Mouse (Mus musculus) limb, embryonic 10.5 days (tissue): Measurements from ENCODE around the gene Hivep3. TPM values are rescaled to one million over a fixed set of nuclear protein-coding genes. Genes with fewer than 3 reads are reported as not detected.

Source experiments
- DNase-seq: peaks from one replicate; pipeline ENCODE4 v3.0.0-alpha.2; 2017; ENCODE audit warnings: low spot score
- H3K27ac ChIP-seq: fragments of 300-500 bp; sonication (generic); 2 replicates; pipeline ENCODE4 v1.5.1; 2016; ENCODE audit warnings: mild to moderate bottlenecking
- H3K27me3 ChIP-seq: fragments of 300-500 bp; sonication (generic); 2 replicates; pipeline ENCODE4 v1.6.1; 2016; ENCODE audit warnings: low read depth, mild to moderate bottlenecking; ENCODE audit not compliant: poor library complexity, severe bottlenecking
- H3K36me3 ChIP-seq: fragments of 300-500 bp; sonication (generic); 2 replicates; pipeline ENCODE4 v1.6.1; 2016; ENCODE audit warnings: mild to moderate bottlenecking, moderate library complexity
- H3K4me1 ChIP-seq: fragments of 300-500 bp; sonication (generic); 2 replicates; pipeline ENCODE4 v1.6.1; 2016
- H3K4me3 ChIP-seq: fragments of 300-500 bp; sonication (generic); 2 replicates; pipeline ENCODE4 v1.5.1; 2016; ENCODE audit warnings: mild to moderate bottlenecking, moderate library complexity
- H3K9me3 ChIP-seq: fragments of 300-500 bp; sonication (generic); replicated peaks from 2 replicates; pipeline ENCODE4 v1.6.1; 2016; ENCODE audit warnings: mild to moderate bottlenecking
- whole genome bisulfite sequencing: fragments of 180-500 bp; shearing (Covaris S2); methylation state at CpG from one replicate; pipeline ENCODE4 v1.1.7; 2016; 5-methylcytosine and 5-hydroxymethylcytosine counted together
- polyA plus RNA-seq: library from polyadenylated mRNA; unstranded; fragments of >200 nt; fragmentation: Nextera tagmentation; extraction: Ambion mirVana; gene quantifications from 2 replicates; pipeline ENCODE4 v1.2.1, GENCODE M21; 2016

The Hivep3 gene
- polyA plus RNA-seq, 1 experiment from 2014 or later = 0.56 TPM

DNA sequence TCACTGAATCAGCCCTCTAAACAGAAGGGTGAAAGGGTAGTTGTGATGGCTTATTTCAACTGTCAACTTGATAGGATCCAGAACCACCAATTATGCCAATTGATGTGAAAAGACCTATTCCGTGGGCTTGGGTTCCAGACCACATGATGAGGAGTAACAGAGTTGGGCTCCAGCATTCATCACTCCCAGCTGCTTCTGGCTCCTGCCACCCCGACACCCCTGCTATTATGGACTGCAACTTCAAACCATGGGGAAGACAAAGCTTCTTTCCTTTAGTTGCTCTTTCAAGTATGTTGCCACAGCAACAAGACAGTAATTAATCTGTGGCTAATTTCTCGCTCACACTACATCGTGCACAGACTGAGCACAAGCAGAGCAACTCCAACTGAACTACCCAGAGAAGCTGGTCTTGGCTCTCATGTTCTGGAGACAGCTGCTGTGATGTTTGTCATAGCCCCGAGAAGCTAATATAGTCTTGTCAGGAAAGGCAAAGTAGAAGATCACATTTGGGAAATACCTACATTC is 159.7 kb downstream of the Hivep3 start:
- no peak overlapping the region for H3K27ac ChIP-seq
- H3K4me3 ChIP-seq = no peak overlapping the region
- no peaks in the 10 kb centered on the region for H3K4me1 ChIP-seq
- H3K9me3 ChIP-seq = no peaks in the 10 kb centered on the region
- no peaks in the 10 kb centered on the region for H3K27me3 ChIP-seq
- DNase-seq = no peak
- H3K36me3 ChIP-seq = no peaks in the 10 kb centered on the region
- 48% methylated on average over 5 of the region's 5 CpGs for WGBS

GRCm38 (mm10) chr4:119894797-119895458 is 161.3 kb downstream of the Hivep3 start:
- WGBS = 73% methylated on average over 13 of the region's 13 CpGs
- Histone ChIP-seq H3K27me3 (no peaks in the 10 kb centered on the region), H3K36me3 (no peaks in the 10 kb centered on the region), H3K27ac (no peak overlapping the region), H3K9me3 (no peaks in the 10 kb centered on the region), H3K4me3 (no peak overlapping the region), H3K4me1 (no peaks in the 10 kb centered on the region)
- DNase-seq = no peak

- H3K4me1 ChIP-seq = no peaks in the 10 kb centered on the region
- H3K9me3 ChIP-seq = no peaks in the 10 kb centered on the region
- no peak for DNase-seq
- H3K36me3 ChIP-seq = no peaks in the 10 kb centered on the region
- no peak overlapping the region for H3K27ac ChIP-seq
- no peak overlapping the region for H3K4me3 ChIP-seq
- 78% methylated on average over 5 of the region's 5 CpGs for WGBS
- H3K27me3 ChIP-seq = no peaks in the 10 kb centered on the region
Observed at GRCm38 (mm10) chr4:119895504-119895903, 161.9 kb downstream of the Hivep3 start.

DNA sequence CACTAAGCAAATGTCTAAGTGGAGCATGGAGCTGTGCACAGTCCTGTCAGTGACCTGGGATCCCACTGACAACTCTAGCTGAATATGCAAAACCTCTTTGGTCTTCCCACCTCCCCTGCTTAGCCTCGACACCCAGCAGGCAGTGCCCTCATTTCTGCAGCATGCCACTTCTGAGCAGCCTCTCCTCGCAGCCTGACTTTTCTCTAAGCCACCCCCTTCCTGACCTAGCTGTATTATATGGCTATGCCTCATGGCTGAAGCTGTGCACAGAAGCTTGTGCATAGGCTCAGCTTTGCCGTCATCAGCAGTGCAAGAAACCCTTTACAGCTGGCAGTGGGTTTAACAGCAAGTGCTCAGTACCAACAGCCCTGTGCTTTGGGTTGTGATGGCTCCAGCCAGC is 163.0 kb downstream of the Hivep3 start:
- H3K9me3 ChIP-seq = no peaks in the 10 kb centered on the region

GRCm38 (mm10) chr4:119897054-119897855 is 163.7 kb downstream of the Hivep3 start:
- H3K9me3 ChIP-seq = no peaks in the 10 kb centered on the region
- H3K36me3 ChIP-seq = no peaks in the 10 kb centered on the region
- no peak overlapping the region for H3K27ac ChIP-seq
- no peaks in the 10 kb centered on the region for H3K4me1 ChIP-seq
- WGBS = 71% methylated on average over 6 of the region's 6 CpGs
- DNase-seq = no peak
- H3K27me3 ChIP-seq = no peaks in the 10 kb centered on the region
- H3K4me3 ChIP-seq = no peak overlapping the region

More for the DNA sequence above, 163.0 kb downstream of the Hivep3 start:
- WGBS = 56% methylated on average over 3 of the region's 3 CpGs
- no peak overlapping the region for H3K27ac ChIP-seq
- no peaks in the 10 kb centered on the region for H3K27me3 ChIP-seq
- H3K4me1 ChIP-seq = no peaks in the 10 kb centered on the region
- H3K36me3 ChIP-seq = no peaks in the 10 kb centered on the region
- H3K4me3 ChIP-seq = no peak overlapping the region
- no peak for DNase-seq

- WGBS = 80% methylated on average over 16 of the region's 16 CpGs
- Histone ChIP-seq H3K27me3 (no peaks in the 10 kb centered on the region), H3K9me3 (no peaks in the 10 kb centered on the region), H3K4me1 (no peaks in the 10 kb centered on the region), H3K4me3 (no peak overlapping the region), H3K36me3 (no peaks in the 10 kb centered on the region), H3K27ac (no peak overlapping the region)
- DNase-seq = no peak
Observed at GRCm38 (mm10) chr4:119901556-119902491, 168.2 kb downstream of the Hivep3 start.

DNA sequence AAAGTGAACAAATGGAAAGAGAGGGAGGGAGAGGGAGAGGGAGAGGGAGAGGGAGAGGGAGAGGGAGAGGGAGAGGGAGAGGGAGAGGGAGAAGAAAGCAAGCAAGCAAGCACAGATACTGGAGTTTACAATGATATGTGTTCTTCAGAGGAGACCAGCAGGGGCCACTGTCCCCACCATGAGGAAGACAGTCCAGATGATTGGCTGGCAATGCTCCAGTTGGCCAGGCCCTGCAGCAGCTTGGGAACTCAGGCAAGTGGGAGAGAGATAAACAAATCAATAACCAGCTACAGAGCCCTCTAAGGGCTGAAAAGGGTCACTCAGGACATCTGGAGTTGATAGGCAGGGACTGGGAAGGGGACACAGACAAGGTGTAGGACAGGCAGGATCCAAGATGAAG is 169.7 kb downstream of the Hivep3 start:
- Histone ChIP-seq H3K9me3 (no peaks in the 10 kb centered on the region), H3K4me1 (no peaks in the 10 kb centered on the region), H3K27ac (no peak overlapping the region), H3K27me3 (no peaks in the 10 kb centered on the region), H3K4me3 (no peak overlapping the region), H3K36me3 (no peaks in the 10 kb centered on the region)
- no peak for DNase-seq

- H3K4me3 ChIP-seq = no peak overlapping the region
- 49% methylated on average over 1 of the region's 1 CpGs for WGBS
- peak; percentile 64 for DNase-seq
- no peak overlapping the region for H3K27ac ChIP-seq
- no peaks in the 10 kb centered on the region for H3K9me3 ChIP-seq
- no peaks in the 10 kb centered on the region for H3K27me3 ChIP-seq
- no peaks in the 10 kb centered on the region for H3K4me1 ChIP-seq
- no peaks in the 10 kb centered on the region for H3K36me3 ChIP-seq
Observed at GRCm38 (mm10) chr4:119903806-119904205, 170.2 kb downstream of the Hivep3 start.

GRCm38 (mm10) chr4:119904296-119904695 is 170.7 kb downstream of the Hivep3 start:
- Histone ChIP-seq H3K9me3 (no peaks in the 10 kb centered on the region), H3K36me3 (no peaks in the 10 kb centered on the region), H3K27ac (no peak overlapping the region), H3K27me3 (no peaks in the 10 kb centered on the region), H3K4me1 (no peaks in the 10 kb centered on the region), H3K4me3 (no peak overlapping the region)
- WGBS = 84% methylated on average over 4 of the region's 4 CpGs
- no peak for DNase-seq

DNA sequence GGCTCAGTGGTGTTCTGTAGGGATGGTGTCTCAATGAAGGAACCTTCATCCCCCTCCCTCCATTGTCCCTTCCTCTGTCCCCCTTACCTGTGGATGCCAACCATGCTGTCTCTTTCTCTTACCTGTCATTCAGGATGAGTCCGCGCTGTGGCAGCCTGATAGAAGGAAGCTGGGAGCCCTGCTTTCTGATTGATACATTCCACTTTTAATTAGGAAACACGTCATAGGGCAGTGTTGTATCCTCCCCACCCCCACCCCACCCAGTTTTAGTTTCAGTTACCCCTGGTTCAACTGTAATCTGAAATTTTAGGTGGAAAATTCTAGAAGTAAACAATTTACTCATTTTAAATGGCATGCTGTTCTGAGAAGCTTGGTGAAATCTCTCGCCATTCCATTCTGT is 173.5 kb downstream of the Hivep3 start:
- no peak overlapping the region for H3K4me3 ChIP-seq
- no peaks in the 10 kb centered on the region for H3K9me3 ChIP-seq
- H3K27me3 ChIP-seq = no peaks in the 10 kb centered on the region
- no peak for DNase-seq
- H3K36me3 ChIP-seq = no peaks in the 10 kb centered on the region
- H3K27ac ChIP-seq = no peak overlapping the region
- WGBS = 87% methylated on average over 4 of the region's 4 CpGs
- 0 out of 2 replicates have a peak, but pooled peaks cover 3% of the 10 kb centered on the region for H3K4me1 ChIP-seq

GRCm38 (mm10) chr4:119911071-119911904 is 177.7 kb downstream of the Hivep3 start:
- Histone ChIP-seq H3K4me1 (0 out of 2 replicates have a peak, but pooled peaks cover 3% of the 10 kb centered on the region), H3K27ac (no peak overlapping the region), H3K27me3 (no peaks in the 10 kb centered on the region), H3K36me3 (no peaks in the 10 kb centered on the region), H3K9me3 (no peaks in the 10 kb centered on the region), H3K4me3 (no peak overlapping the region)
- WGBS = 79% methylated on average over 13 of the region's 13 CpGs
- DNase-seq = no peak

- no peaks in the 10 kb centered on the region for H3K27me3 ChIP-seq
- H3K4me3 ChIP-seq = no peak overlapping the region
- H3K36me3 ChIP-seq = no peaks in the 10 kb centered on the region
- DNase-seq = no peak
- 0 out of 2 replicates have a peak, but pooled peaks cover 3% of the 10 kb centered on the region for H3K4me1 ChIP-seq
- no peak overlapping the region for H3K27ac ChIP-seq
- WGBS = 66% methylated on average over 2 of the region's 2 CpGs
- no peaks in the 10 kb centered on the region for H3K9me3 ChIP-seq
Observed at GRCm38 (mm10) chr4:119912216-119912615, 178.6 kb downstream of the Hivep3 start.
